Mouse (Mus musculus) heart, postnatal 0 days (tissue): ENCODE results near the gene Pex13.

Experiments
- CTCF ChIP-seq: IDR thresholded peaks from 2 replicates; pipeline ENCODE4 v1.5.1; 2016; ENCODE audit warnings: antibody characterized with exemption, control low read depth, low read depth
- EP300 ChIP-seq: IDR thresholded peaks from 2 replicates; pipeline ENCODE4 v1.6.1; 2016; ENCODE audit warnings: antibody characterized with exemption, low read depth

DNA sequence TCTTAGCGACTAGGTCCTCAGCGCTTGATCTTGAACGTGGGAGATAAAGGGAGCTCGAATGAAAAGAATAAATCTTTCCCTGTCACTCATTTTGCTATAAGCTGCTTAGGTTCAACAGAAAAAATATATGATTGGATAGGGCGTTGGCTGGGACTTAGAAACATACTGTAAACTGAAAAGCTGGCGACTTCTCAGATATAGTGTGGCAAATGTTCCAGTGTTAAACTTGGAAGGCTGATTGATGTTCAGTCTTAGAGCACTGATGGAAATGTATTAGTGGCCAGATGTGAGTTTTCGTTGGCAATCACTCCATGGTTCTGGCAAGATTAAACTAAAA lies 31.9 kb downstream of the Pex13 start:
- TF ChIP-seq CTCF, result no peak
- TF ChIP-seq EP300, result no peak
